Mouse (Mus musculus) stomach, postnatal 0 days (tissue): ENCODE measurements at regions not wholly inside any gene's neighbourhood (a gene's known extent, or its start where the extent isn't known, plus 50 kb on each side); places are given as distances from the start of the nearest gene placed in this dataset.

Experiments
- ATAC-seq: fragments of 200-750 bp; cut with Nextera tagmentation; 2 replicates; pipeline ENCODE4 v1.8.0; 2017; ENCODE audit not compliant: low FRiP score, low TSS enrichment
- DNase-seq: peaks from one replicate; pipeline ENCODE4 v3.0.0-alpha.2; 2016; ENCODE audit warnings: low spot score
- H3K27ac ChIP-seq: fragments of 300-500 bp; sonication (generic); replicated peaks from 2 replicates; pipeline ENCODE4 v1.5.1; 2014; ENCODE audit warnings: mild to moderate bottlenecking, control low read depth
- H3K27me3 ChIP-seq: fragments of 300-500 bp; sonication (generic); 2 replicates; pipeline ENCODE4 v1.6.1; 2014; ENCODE audit warnings: low read length; ENCODE audit not compliant: control insufficient read depth, insufficient read depth
- H3K36me3 ChIP-seq: fragments of 300-500 bp; sonication (generic); 2 replicates; pipeline ENCODE4 v1.6.1; 2014; ENCODE audit warnings: low read length, mixed read lengths; ENCODE audit not compliant: control insufficient read depth, insufficient read depth
- H3K4me1 ChIP-seq: fragments of 300-500 bp; sonication (generic); replicated peaks from 2 replicates; pipeline ENCODE4 v1.6.1; 2014; ENCODE audit warnings: antibody characterized with exemption; ENCODE audit not compliant: control insufficient read depth, insufficient read depth
- H3K4me2 ChIP-seq: fragments of 300-500 bp; sonication (generic); replicated peaks from 2 replicates; pipeline ENCODE4 v1.6.1; 2014; ENCODE audit warnings: low read depth, mild to moderate bottlenecking, control low read depth, moderate library complexity
- H3K4me3 ChIP-seq: fragments of 300-500 bp; sonication (generic); 2 replicates; pipeline ENCODE4 v1.5.1; 2014; ENCODE audit warnings: low read depth, low read length, control low read depth
- H3K9ac ChIP-seq: fragments of 300-500 bp; sonication (generic); 2 replicates; pipeline ENCODE4 v1.6.1; 2014; ENCODE audit warnings: mild to moderate bottlenecking, low read length, control low read depth, mixed read lengths
- H3K9me3 ChIP-seq: fragments of 300-500 bp; sonication (generic); 2 replicates; pipeline ENCODE4 v1.6.1; 2016; ENCODE audit warnings: low read length; ENCODE audit not compliant: control insufficient read depth
- CTCF ChIP-seq: IDR thresholded peaks from 2 replicates; pipeline ENCODE4 v1.5.1; 2016; ENCODE audit warnings: antibody characterized with exemption, low read depth, mild to moderate bottlenecking, moderate library complexity
- EP300 ChIP-seq: optimal IDR thresholded peaks from 2 replicates; pipeline ENCODE3; 2016; ENCODE audit warnings: antibody characterized with exemption
- WGBS: fragments of 180-500 bp; shearing (Covaris S2); extraction: QIAGEN DNeasy Blood & Tissue Kit; methylation state at CpG from one replicate; pipeline ENCODE4 v1.1.7; 2014; 5-methylcytosine and 5-hydroxymethylcytosine counted together

- Histone ChIP-seq H3K4me1 (peaks cover 7% of the 10 kb centered on the region), H3K4me3 (no peak overlapping the region), H3K27ac (no peak overlapping the region), H3K9ac (no peak overlapping the region), H3K27me3 (no peaks in the 10 kb centered on the region), H3K36me3 (no peaks in the 10 kb centered on the region), H3K9me3 (no peaks in the 10 kb centered on the region), H3K4me2 (0 out of 2 replicates have a peak overlapping the region, but pooled peaks have one; percentile 20)
- TF ChIP-seq EP300 (no peak), CTCF (no peak)
- WGBS: 14% methylated on average over 11 of the region's 11 CpGs
- DNase-seq (peak; percentile 54), ATAC-seq (peak; percentile 62; the same call in 1 of the 2 replicates)
Measured at GRCm38 (mm10) chr11:82602818-82603217, 161.3 kb downstream of the Cct6b start.

- Histone ChIP-seq H3K4me2 (no peak overlapping the region), H3K9ac (no peak overlapping the region), H3K9me3 (no peaks in the 10 kb centered on the region), H3K27me3 (no peaks in the 10 kb centered on the region), H3K27ac (no peak overlapping the region), H3K4me3 (no peak overlapping the region), H3K4me1 (peaks cover 7% of the 10 kb centered on the region), H3K36me3 (no peaks in the 10 kb centered on the region)
- no peak for ATAC-seq
- DNase-seq: no peak
- no peak for TF ChIP-seq CTCF
- no peak for TF ChIP-seq EP300
- WGBS: 51% methylated on average over 2 of the region's 2 CpGs
Measured at GRCm38 (mm10) chr11:82602250-82602649, 161.9 kb downstream of the Cct6b start.

GRCm38 (mm10) chr11:82600151-82600550 is 164.0 kb downstream of the Cct6b start:
- no peak for DNase-seq
- no peaks in the 10 kb centered on the region for H3K9me3 ChIP-seq
- no peak for TF ChIP-seq EP300
- no peak for TF ChIP-seq CTCF
- no peak overlapping the region for H3K27ac ChIP-seq
- peaks cover 7% of the 10 kb centered on the region for H3K4me1 ChIP-seq
- H3K4me2 ChIP-seq: no peak overlapping the region
- H3K36me3 ChIP-seq: no peaks in the 10 kb centered on the region
- WGBS: 61% methylated on average over 9 of the region's 9 CpGs
- no peak overlapping the region for H3K4me3 ChIP-seq
- no peak for ATAC-seq
- H3K27me3 ChIP-seq: no peaks in the 10 kb centered on the region
- no peak overlapping the region for H3K9ac ChIP-seq

- H3K4me1 ChIP-seq: peaks cover 5% of the 10 kb centered on the region
- no peaks in the 10 kb centered on the region for H3K36me3 ChIP-seq
- H3K4me2 ChIP-seq: no peak overlapping the region
- no peak for ATAC-seq
- WGBS: 26% methylated on average over 6 of the region's 6 CpGs
- no peaks in the 10 kb centered on the region for H3K9me3 ChIP-seq
- no peak overlapping the region for H3K9ac ChIP-seq
- DNase-seq: no peak
- H3K27me3 ChIP-seq: no peaks in the 10 kb centered on the region
- H3K4me3 ChIP-seq: no peak overlapping the region
- no peak overlapping the region for H3K27ac ChIP-seq
- TF ChIP-seq EP300 (no peak), CTCF (no peak)
Measured at GRCm38 (mm10) chr11:82597757-82598156, 166.4 kb downstream of the Cct6b start.

GRCm38 (mm10) chr11:82596801-82597200 is 167.3 kb downstream of the Cct6b start:
- no peaks in the 10 kb centered on the region for H3K4me1 ChIP-seq
- 0 out of 2 replicates have a peak, but pooled peaks have one; percentile 29 for ATAC-seq
- TF ChIP-seq EP300 (no peak), CTCF (no peak)
- H3K9ac ChIP-seq: no peak overlapping the region
- DNase-seq: peak; percentile 47
- H3K4me2 ChIP-seq: no peak overlapping the region
- no peak overlapping the region for H3K27ac ChIP-seq
- H3K4me3 ChIP-seq: no peak overlapping the region
- no peaks in the 10 kb centered on the region for H3K36me3 ChIP-seq
- H3K9me3 ChIP-seq: no peaks in the 10 kb centered on the region
- no peaks in the 10 kb centered on the region for H3K27me3 ChIP-seq
- 47% methylated on average over 3 of the region's 3 CpGs for WGBS

GRCm38 (mm10) chr11:82589761-82590160 is 174.4 kb downstream of the Cct6b start:
- 64% methylated on average over 2 of the region's 2 CpGs for WGBS
- DNase-seq: no peak

More at GRCm38 (mm10) chr11:82589761-82590160, 174.4 kb downstream of the Cct6b start:
- Histone ChIP-seq H3K27ac (no peak overlapping the region), H3K4me1 (no peaks in the 10 kb centered on the region), H3K36me3 (no peaks in the 10 kb centered on the region), H3K9ac (no peak overlapping the region), H3K9me3 (no peaks in the 10 kb centered on the region), H3K4me2 (no peak overlapping the region), H3K4me3 (no peak overlapping the region), H3K27me3 (no peaks in the 10 kb centered on the region)
- TF ChIP-seq EP300 (no peak), CTCF (no peak)
- no peak for ATAC-seq
